Mouse (Mus musculus) ovary, adult 18-20 months (tissue): ENCODE results near the gene Rnf217.

Experiments
- DNase-seq: peaks from one replicate; pipeline ENCODE4 v3.0.0; 2022; ENCODE audit warnings: low spot score, mixed read lengths

Gene Rnf217

GRCm38 (mm10) chr10:31553302-31553701, 55.7 kb downstream of the Rnf217 start:
- DNase-seq, result no peak

GRCm38 (mm10) chr10:31551850-31552249, 57.1 kb downstream of the Rnf217 start:
- no peak for DNase-seq

- DNase-seq, result no peak
Measured at GRCm38 (mm10) chr10:31551362-31551761, 57.6 kb downstream of the Rnf217 start.

- DNase-seq, result no peak
Measured at GRCm38 (mm10) chr10:31547156-31547555, 61.8 kb downstream of the Rnf217 start.

- DNase-seq, result no peak
Measured at GRCm38 (mm10) chr10:31544149-31544942, 64.6 kb downstream of the Rnf217 start.

GRCm38 (mm10) chr10:31540518-31540917, 68.5 kb downstream of the Rnf217 start:
- no peak for DNase-seq

GRCm38 (mm10) chr10:31539351-31539750, 69.6 kb downstream of the Rnf217 start:
- DNase-seq, result no peak

GRCm38 (mm10) chr10:31538721-31539120, 70.3 kb downstream of the Rnf217 start:
- DNase-seq, result no peak

- DNase-seq, result no peak
Measured at GRCm38 (mm10) chr10:31538243-31538642, 70.7 kb downstream of the Rnf217 start.

GRCm38 (mm10) chr10:31537213-31537612, 71.8 kb downstream of the Rnf217 start:
- DNase-seq, result no peak

GRCm38 (mm10) chr10:31535046-31535445, 73.9 kb downstream of the Rnf217 start:
- no peak for DNase-seq

GRCm38 (mm10) chr10:31533270-31533826, 75.6 kb downstream of the Rnf217 start:
- DNase-seq, result no peak

GRCm38 (mm10) chr10:31532782-31533181, 76.2 kb downstream of the Rnf217 start:
- no peak for DNase-seq

GRCm38 (mm10) chr10:31528297-31528984, 80.5 kb downstream of the Rnf217 start:
- DNase-seq, result no peak

GRCm38 (mm10) chr10:31525705-31526104, 83.3 kb downstream of the Rnf217 start:
- no peak for DNase-seq

- no peak for DNase-seq
Measured at GRCm38 (mm10) chr10:31519420-31519819, 89.6 kb downstream of the Rnf217 start.

GRCm38 (mm10) chr10:31518210-31518609, 90.8 kb downstream of the Rnf217 start:
- no peak for DNase-seq

GRCm38 (mm10) chr10:31517192-31517591, 91.8 kb downstream of the Rnf217 start:
- no peak for DNase-seq

- DNase-seq, result no peak
Measured at GRCm38 (mm10) chr10:31515897-31516296, 93.1 kb downstream of the Rnf217 start.

- no peak for DNase-seq
Measured at GRCm38 (mm10) chr10:31504134-31504551, 104.8 kb downstream of the Rnf217 start.

- no peak for DNase-seq
Measured at GRCm38 (mm10) chr10:31503542-31504133, 105.3 kb downstream of the Rnf217 start.

GRCm38 (mm10) chr10:31501644-31502043, 107.3 kb downstream of the Rnf217 start:
- no peak for DNase-seq

- DNase-seq, result no peak
Measured at GRCm38 (mm10) chr10:31496931-31497330, 112.1 kb downstream of the Rnf217 start.
